Mouse (Mus musculus) stomach, postnatal 0 days (tissue): ENCODE data around the gene 2210011C24Rik.

ENCODE experiments used
- CTCF ChIP-seq: IDR thresholded peaks from 2 replicates; pipeline ENCODE4 v1.5.1; 2016; ENCODE audit warnings: antibody characterized with exemption, low read depth, mild to moderate bottlenecking, moderate library complexity
- EP300 ChIP-seq: optimal IDR thresholded peaks from 2 replicates; pipeline ENCODE3; 2016; ENCODE audit warnings: antibody characterized with exemption

GRCm38 (mm10) chr8:84023085-84023484, 11.1 kb upstream of the 2210011C24Rik start:
- TF ChIP-seq CTCF = no peak
- no peak for TF ChIP-seq EP300
